Mouse (Mus musculus) neural tube, embryonic 14.5 days (tissue): ENCODE data around the gene Arf3. TPM values are rescaled to one million over a fixed set of nuclear protein-coding genes. Genes with fewer than 3 reads are reported as not detected.

Experiments used
- ATAC-seq: fragments of 200-750 bp; cut with Nextera tagmentation; 2 replicates; pipeline ENCODE4 v1.8.0; 2017; ENCODE audit warnings: low read depth, mild to moderate bottlenecking, moderate TSS enrichment, moderate library complexity
- H3K27ac ChIP-seq: fragments of 300-500 bp; sonication (generic); 2 replicates; pipeline ENCODE4 v1.5.1; 2014; ENCODE audit warnings: low read depth, mild to moderate bottlenecking, control low read depth, low read length, moderate library complexity, mixed read lengths
- H3K27me3 ChIP-seq: fragments of 300-500 bp; sonication (generic); 2 replicates; pipeline ENCODE4 v1.6.1; 2014; ENCODE audit warnings: low read length; ENCODE audit not compliant: control insufficient read depth, insufficient read depth
- H3K36me3 ChIP-seq: fragments of 300-500 bp; sonication (generic); 2 replicates; pipeline ENCODE4 v1.6.1; 2014; ENCODE audit warnings: low read length, mixed read lengths; ENCODE audit not compliant: control insufficient read depth, insufficient read depth
- H3K4me1 ChIP-seq: fragments of 300-500 bp; sonication (generic); 2 replicates; pipeline ENCODE4 v1.6.1; 2014; ENCODE audit warnings: low read length; ENCODE audit not compliant: control insufficient read depth, insufficient read depth
- H3K4me2 ChIP-seq: fragments of 300-500 bp; sonication (generic); 2 replicates; pipeline ENCODE4 v1.6.1; 2014; ENCODE audit warnings: mild to moderate bottlenecking, low read depth, low read length, control low read depth
- H3K4me3 ChIP-seq: fragments of 300-500 bp; sonication (generic); 2 replicates; pipeline ENCODE4 v1.5.1; 2014; ENCODE audit warnings: low read depth, low read length, control low read depth, mixed read lengths
- H3K9ac ChIP-seq: fragments of 300-500 bp; sonication (generic); replicated peaks from 2 replicates; pipeline ENCODE4 v1.6.1; 2014; ENCODE audit warnings: low read depth, mild to moderate bottlenecking, control low read depth, low read length, mixed read lengths
- H3K9me3 ChIP-seq: fragments of 300-500 bp; sonication (generic); 2 replicates; pipeline ENCODE4 v1.6.1; 2016; ENCODE audit warnings: low read length; ENCODE audit not compliant: control insufficient read depth
- WGBS: fragments of 180-500 bp; shearing (Covaris S2); extraction: QIAGEN DNeasy Blood & Tissue Kit; methylation state at CpG from one replicate; pipeline ENCODE4 v1.1.7; 2014; 5-methylcytosine and 5-hydroxymethylcytosine counted together
- polyA plus RNA-seq: library from polyadenylated mRNA; unstranded; fragments of >200 nt; fragmentation: Nextera tagmentation; extraction: Ambion mirVana; gene quantifications from 2 replicates; pipeline ENCODE4 v1.2.1, GENCODE M21; 2014

Gene Arf3
- polyA plus RNA-seq, 1 experiment from 2014 or later = 66.3 TPM

DNA sequence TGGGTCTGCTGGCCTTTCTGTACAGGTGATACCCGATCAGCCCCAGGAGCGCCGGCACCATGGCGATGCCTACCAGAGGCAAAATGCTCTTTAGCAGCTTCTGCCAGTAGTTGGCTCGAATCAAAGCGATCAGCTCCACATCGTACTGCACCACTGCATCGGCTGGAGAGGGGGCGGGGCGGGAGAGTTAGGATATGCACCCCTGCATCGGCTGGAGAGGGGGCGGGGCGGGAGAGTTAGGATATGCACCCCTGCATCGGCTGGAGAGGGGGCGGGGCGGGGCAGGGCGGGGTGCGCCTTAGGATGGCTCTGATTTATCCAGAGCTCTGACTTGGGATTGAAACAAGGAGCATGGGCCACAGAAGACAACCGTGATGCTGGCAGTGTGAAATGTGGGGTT is 38.6 kb downstream of the Arf3 start:
- H3K4me1 ChIP-seq = peaks cover 7% of the 10 kb centered on the region; the same call in 1 of the 2 replicates
- H3K27ac ChIP-seq = no peak overlapping the region
- WGBS = 34% methylated on average over 19 of the region's 19 CpGs
- H3K36me3 ChIP-seq = no peaks in the 10 kb centered on the region
- H3K9me3 ChIP-seq = no peaks in the 10 kb centered on the region
- ATAC-seq = no peak
- peak overlapping the region; percentile 6; the same call in 1 of the 2 replicates for H3K4me2 ChIP-seq
- peaks cover 5% of the 10 kb centered on the region; the same call in 1 of the 2 replicates for H3K27me3 ChIP-seq
- no peak overlapping the region for H3K4me3 ChIP-seq
- H3K9ac ChIP-seq = no peak overlapping the region

DNA sequence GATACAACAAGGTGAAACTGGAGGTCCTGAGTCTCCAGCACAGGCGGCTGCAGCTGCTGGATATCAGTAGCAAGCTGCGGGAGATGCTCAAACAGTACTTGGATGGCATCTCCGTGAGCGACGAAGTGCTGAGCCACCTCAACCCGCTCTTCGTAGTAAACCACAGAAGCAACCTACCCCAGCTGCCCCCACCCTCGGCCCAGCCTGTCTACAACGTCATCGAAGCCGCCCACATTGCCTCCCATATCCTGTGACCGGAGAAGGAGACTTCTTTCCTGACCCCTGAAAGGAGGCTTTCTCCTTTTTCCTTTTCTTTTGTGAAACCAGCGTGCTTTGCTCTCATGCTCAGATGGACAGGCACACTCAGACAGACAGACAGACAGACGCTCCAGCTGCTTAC is 40.2 kb downstream of the Arf3 start:
- no peak for ATAC-seq
- Histone ChIP-seq H3K4me1 (peaks cover 7% of the 10 kb centered on the region; the same call in 1 of the 2 replicates), H3K4me2 (no peak overlapping the region), H3K9me3 (no peaks in the 10 kb centered on the region), H3K4me3 (no peak overlapping the region), H3K27ac (no peak overlapping the region), H3K9ac (no peak overlapping the region), H3K36me3 (no peaks in the 10 kb centered on the region), H3K27me3 (peaks cover 2% of the 10 kb centered on the region; the same call in 1 of the 2 replicates)
- WGBS = 72% methylated on average over 14 of the region's 14 CpGs

DNA sequence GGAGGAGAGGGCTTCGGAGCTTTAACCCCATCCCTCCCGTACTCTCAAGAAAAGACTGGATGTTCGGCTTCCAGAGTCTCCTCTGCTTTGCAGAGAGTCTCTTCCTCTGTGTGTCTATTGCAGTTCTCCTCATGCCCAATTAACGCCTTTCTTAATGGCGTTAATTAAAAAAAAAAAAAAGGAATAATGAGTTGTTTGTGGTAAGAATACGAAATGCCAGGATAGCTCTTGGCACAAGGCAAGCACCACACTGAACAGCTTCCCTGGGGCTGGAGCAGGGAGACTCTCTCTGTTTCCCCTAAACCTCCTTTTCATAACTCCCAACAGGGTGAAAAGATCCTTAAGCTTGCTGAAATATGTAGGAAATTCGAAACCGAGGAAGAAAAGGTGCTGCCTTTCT is 40.8 kb downstream of the Arf3 start:
- H3K9ac ChIP-seq = no peak overlapping the region

DNA sequence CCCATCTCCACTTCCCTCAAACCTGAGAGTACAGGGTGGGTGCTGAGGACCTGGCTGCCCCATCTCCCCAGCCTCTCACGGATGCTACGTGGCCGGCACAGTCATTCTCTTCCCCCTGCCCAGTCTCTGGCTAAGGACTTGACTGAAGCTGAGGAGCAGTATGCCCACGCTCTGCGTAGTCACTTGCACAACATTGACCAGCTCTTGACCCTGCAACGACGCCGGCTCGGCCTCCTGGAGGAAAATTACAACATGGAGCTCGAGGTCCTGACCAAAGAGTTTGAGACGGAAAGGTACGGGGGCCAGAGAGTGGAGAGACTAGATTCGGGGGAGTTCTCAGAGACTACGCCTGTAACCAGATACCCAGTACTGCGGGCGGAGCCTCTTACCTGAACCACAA is 45.7 kb downstream of the Arf3 start:
- 71% methylated on average over 16 of the region's 16 CpGs for WGBS
- Histone ChIP-seq H3K9ac (no peak overlapping the region), H3K4me3 (no peak overlapping the region), H3K9me3 (no peaks in the 10 kb centered on the region), H3K4me2 (no peak overlapping the region), H3K36me3 (no peaks in the 10 kb centered on the region), H3K27me3 (no peaks in the 10 kb centered on the region), H3K4me1 (no peaks in the 10 kb centered on the region), H3K27ac (no peak overlapping the region)
- no peak for ATAC-seq

More for the DNA sequence above, 40.8 kb downstream of the Arf3 start:
- Histone ChIP-seq H3K27ac (no peak overlapping the region), H3K9me3 (no peaks in the 10 kb centered on the region), H3K4me3 (no peak overlapping the region), H3K4me2 (no peak overlapping the region), H3K27me3 (peaks cover 2% of the 10 kb centered on the region; the same call in 1 of the 2 replicates), H3K36me3 (no peaks in the 10 kb centered on the region), H3K4me1 (peaks cover under 1% of the 10 kb centered on the region; the same call in 1 of the 2 replicates)
- WGBS = 79% methylated on average over 8 of the region's 8 CpGs
- no peak for ATAC-seq

DNA sequence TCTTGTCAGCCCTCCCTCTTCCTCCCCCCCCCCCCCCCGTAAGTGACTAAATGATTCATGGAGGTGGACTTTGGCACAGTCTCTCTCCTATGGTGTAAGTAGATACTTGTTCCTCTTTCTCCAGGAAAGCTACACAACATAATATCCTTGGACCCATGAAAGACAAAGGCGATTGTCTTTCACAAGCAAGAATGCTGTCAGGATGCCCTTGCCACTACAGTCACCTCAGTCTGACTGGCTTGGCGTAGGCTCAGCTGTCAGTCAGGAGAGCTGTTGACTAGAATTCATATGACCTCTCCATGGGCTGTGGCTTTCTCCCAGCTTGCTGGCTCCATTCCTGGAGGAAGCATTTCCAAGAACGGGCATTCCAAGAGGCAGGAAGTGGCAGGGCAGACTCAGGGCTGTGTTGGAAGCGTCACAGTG is 48.8 kb downstream of the Arf3 start:
- H3K27me3 ChIP-seq = no peaks in the 10 kb centered on the region
- WGBS = 83% methylated on average over 5 of the region's 5 CpGs
- ATAC-seq = no peak
- no peaks in the 10 kb centered on the region for H3K36me3 ChIP-seq
- H3K27ac ChIP-seq = no peak overlapping the region
- H3K4me3 ChIP-seq = no peak overlapping the region
- no peak overlapping the region for H3K4me2 ChIP-seq
- H3K9me3 ChIP-seq = no peaks in the 10 kb centered on the region
- no peaks in the 10 kb centered on the region for H3K4me1 ChIP-seq
- no peak overlapping the region for H3K9ac ChIP-seq

DNA sequence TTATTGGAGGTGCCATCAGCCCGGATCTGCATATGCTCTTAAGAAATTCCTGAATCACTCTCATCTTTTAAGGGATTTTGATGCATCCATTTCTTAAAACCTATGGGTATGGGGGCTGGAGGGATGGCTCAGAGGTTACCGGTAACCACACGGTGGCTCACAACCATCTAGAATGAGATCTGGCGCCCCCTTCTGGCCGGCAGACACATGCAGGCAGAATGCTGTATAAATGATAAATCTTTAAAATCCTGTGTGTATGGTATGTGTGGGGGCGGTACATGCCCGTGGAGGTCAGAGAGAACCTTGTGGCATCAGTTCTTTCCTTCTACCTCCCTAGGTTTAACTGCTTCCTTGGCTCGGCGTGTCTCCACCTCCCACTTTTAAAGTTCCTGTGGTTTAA is 52.6 kb downstream of the Arf3 start:
- Histone ChIP-seq H3K4me1 (no peaks in the 10 kb centered on the region), H3K36me3 (no peaks in the 10 kb centered on the region), H3K9me3 (no peaks in the 10 kb centered on the region), H3K27me3 (0 out of 2 replicates have a peak, but pooled peaks cover 3% of the 10 kb centered on the region), H3K4me2 (no peak overlapping the region), H3K9ac (no peak overlapping the region), H3K4me3 (no peak overlapping the region), H3K27ac (no peak overlapping the region)
- no peak for ATAC-seq
- WGBS = 21% methylated on average over 9 of the region's 9 CpGs

DNA sequence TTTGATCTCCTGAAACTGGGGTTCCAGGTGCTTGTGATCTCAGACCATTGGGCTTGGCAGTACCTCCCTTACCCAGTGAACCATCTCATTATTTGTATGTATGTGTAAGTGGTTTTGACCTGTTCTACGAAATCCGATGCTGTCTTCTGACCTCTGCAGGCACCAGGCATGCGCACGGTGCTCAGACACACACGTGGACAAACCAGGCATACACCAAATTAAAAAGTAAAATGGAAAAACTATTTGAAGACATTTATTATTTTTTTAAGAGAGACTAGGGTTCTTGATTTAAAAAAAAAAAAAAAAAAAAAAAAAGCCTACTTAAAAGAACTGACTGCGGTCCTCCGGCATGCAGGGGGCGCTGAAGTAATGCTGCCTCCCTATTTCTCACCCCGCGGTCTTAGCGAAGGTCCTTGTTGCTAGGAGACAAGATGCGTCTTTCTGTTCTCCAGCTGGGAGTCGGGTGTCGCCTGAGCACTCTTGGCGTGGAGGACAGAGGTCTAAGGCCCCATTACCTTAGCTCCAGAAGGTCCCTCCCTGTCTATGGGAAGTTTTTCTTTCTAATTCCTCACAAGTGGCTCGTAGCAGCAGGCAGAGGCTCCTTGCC is 55.1 kb downstream of the Arf3 start, which contains the start of gene Ccdc65:
TSS of gene Ccdc65 (plus strand) at position 442 of the 607 bp plus-strand sequence.
- Histone ChIP-seq H3K9ac (no peak within 1 kb of the TSS), H3K36me3 (no peaks in the 10 kb centered on the region), H3K27ac (no peak within 1 kb of the TSS), H3K27me3 (0 out of 2 replicates have a peak, but pooled peaks cover 3% of the 10 kb centered on the region), H3K4me2 (peak within 1 kb of the TSS; percentile 47), H3K4me3 (peak within 1 kb of the TSS; percentile 36), H3K4me1 (no peaks in the 10 kb centered on the region), H3K9me3 (no peaks in the 10 kb centered on the region)
- peak; percentile 61; the same call in 1 of the 2 replicates for ATAC-seq
- WGBS = 19% methylated on average over 16 of the region's 16 CpGs

DNA sequence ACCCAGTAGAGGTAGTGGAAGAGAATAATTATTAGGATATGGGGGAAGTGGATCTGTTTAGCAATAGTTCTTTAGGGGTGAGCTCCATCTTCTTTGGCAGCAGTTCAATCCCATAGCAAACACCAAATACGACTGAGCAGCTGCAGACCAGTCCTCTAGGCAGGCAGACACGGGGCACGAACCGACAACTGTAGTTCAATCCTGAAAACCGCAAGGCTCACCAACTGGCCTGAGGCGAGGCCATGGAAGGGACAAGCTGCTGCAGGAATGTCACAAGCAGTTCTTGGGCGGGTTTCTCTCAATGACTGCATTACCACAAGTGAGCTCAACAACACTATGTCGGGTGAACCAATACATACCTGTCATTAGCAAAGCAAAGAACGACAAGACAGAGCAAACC is 58.7 kb downstream of the Arf3 start:
- WGBS = 60% methylated on average over 9 of the region's 9 CpGs
- H3K9me3 ChIP-seq = no peaks in the 10 kb centered on the region
- no peaks in the 10 kb centered on the region; the same call in 1 of the 2 replicates for H3K4me1 ChIP-seq
- no peak overlapping the region for H3K4me3 ChIP-seq
- H3K9ac ChIP-seq = no peak overlapping the region
- H3K4me2 ChIP-seq = no peak overlapping the region
- H3K27me3 ChIP-seq = peaks cover 8% of the 10 kb centered on the region; the same call in 1 of the 2 replicates
- no peaks in the 10 kb centered on the region for H3K36me3 ChIP-seq
- no peak overlapping the region for H3K27ac ChIP-seq
- ATAC-seq = no peak
